ENCODE assay signal across 9 mouse cellular contexts in the genomic region with DNA sequence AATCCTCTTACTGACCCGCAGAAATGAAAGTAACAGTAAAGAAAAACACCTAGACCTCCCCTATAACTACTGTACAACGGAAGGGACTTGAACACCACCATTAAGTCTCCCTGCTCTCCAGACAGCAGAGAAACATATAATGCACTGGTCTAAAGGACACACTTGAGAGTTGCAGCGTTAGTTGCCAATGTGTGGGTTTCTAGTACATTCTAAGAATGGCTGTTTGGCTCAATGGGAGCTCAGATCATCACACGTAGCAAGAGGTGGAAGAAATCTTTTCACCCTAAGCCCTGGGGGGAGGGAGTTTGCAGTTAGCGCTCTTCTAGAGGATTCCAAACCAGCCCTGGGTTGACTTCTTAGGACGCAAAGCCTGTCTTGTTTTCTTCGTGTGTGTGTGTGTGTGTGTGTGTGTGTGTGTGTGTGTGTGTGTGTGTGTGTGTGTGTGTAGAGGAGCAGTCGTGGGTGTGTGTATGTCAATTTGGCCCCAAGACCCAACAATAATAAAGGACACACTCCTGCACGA. TPM values are rescaled to one million over a fixed set of nuclear protein-coding genes. Genes with fewer than 3 reads are reported as not detected.
DNase-seq lines count a peak whose midpoint lies in the region; ATAC-seq and TF ChIP-seq lines count a peak whose summit lies in the region.
"Had no signal": no experiment of that assay in that cellular context is flagged by ENCODE, and none has a peak within 500 bp of the region (broad histone marks: within the 10 kb centered on the region; RNA-seq: fewer than 3 reads in every experiment).

No protein-coding gene starts in this region.

- intact Hi-C loops in heart, postnatal 36 days (cut with DNase I): loop anchor here (10.0 kb wide), 1 partner anchor 359 kb away; no protein-coding TSS in a partner anchor
- intact Hi-C loops in gastrocnemius, postnatal 36 days (cut with DNase I): no loop called here

- no peak for ATAC-seq in forebrain, embryonic 15.5 days (replicated peaks)
- ATAC-seq in liver, embryonic 12.5 days: no peak

- H3K4me2 ChIP-seq in CH12.LX (ENCODE audit: insufficient read depth, low read depth, poor library complexity, severe bottlenecking): peak overlapping the region; percentile 63; the same call in 1 of the 2 replicates
- H3K4me2 ChIP-seq in forebrain, embryonic 15.5 days (replicated peaks): peak overlapping the region; percentile 92
- no peak overlapping the region; the same call in 1 of the 2 replicates for H3K4me2 ChIP-seq in liver, embryonic 12.5 days

- peaks cover 0 to 3% of the 10 kb centered on the region in 2 experiments; a peak in 1 of 4 replicates for H3K4me1 ChIP-seq in CH12.LX (ENCODE audit: control insufficient read depth in 1 of 2, insufficient read depth in 2 of 2)
- H3K4me1 ChIP-seq in forebrain, embryonic 15.5 days: peaks cover 42% of the 10 kb centered on the region
- peaks cover 20% of the 10 kb centered on the region; the same call in 1 of the 2 replicates for H3K4me1 ChIP-seq in liver, embryonic 12.5 days

- peak; percentile 84 for DNase-seq in heart, adult 11 months
- no peak for DNase-seq in heart, postnatal 36 days
- no peak for DNase-seq in CH12.LX (ENCODE audit: extremely low read depth)
- DNase-seq in urinary bladder, postnatal 36 days (ENCODE audit: low spot score in 2 of 2): no peak
- no peak for DNase-seq in gastrocnemius, postnatal 36 days
- DNase-seq in cerebellum, postnatal 36 days: no peak
- DNase-seq: kidney, adult 18-20 months had no signal

- dilution Hi-C loops in CH12.LX (cut with MboI; ENCODE audit: extremely low pct_ligation_motif_present, extremely low pct_unique_long_range_greater_than_20kb, low sequenced_read_pairs): no loop called here

- TF ChIP-seq POLR2A in CH12.LX (IDR thresholded peaks at IDR 0.05; ENCODE audit: low read depth, low read length): no peak

- no peak for TF ChIP-seq EP300 in CH12.LX (IDR thresholded peaks at IDR 0.05; ENCODE audit: low read length)

- no peaks in the 10 kb centered on the region for H3K36me3 ChIP-seq in CH12.LX (replicated peaks in 1 of 2; ENCODE audit: control insufficient read depth in 1 of 2, insufficient read depth in 1 of 2, low read length in 1 of 2)
- no peaks in the 10 kb centered on the region for H3K36me3 ChIP-seq in forebrain, embryonic 15.5 days
- H3K36me3 ChIP-seq in liver, embryonic 12.5 days: no peaks in the 10 kb centered on the region

- in situ Hi-C loops in CH12.LX (cut with MboI; ENCODE audit: low pct_ligation_motif_present, low pct_unique_long_range_greater_than_20kb, low sequenced_read_pairs): loop anchor here (25.0 kb wide), 1 partner anchor 302 kb away; no protein-coding TSS in a partner anchor

- no peaks in the 10 kb centered on the region for H3K79me2 ChIP-seq in CH12.LX (replicated peaks; ENCODE audit: control insufficient read depth, extremely low read depth, insufficient read depth, poor library complexity, severe bottlenecking)

- no peak overlapping the region for H3K9ac ChIP-seq in CH12.LX (ENCODE audit: insufficient read depth, low read depth)
- H3K9ac ChIP-seq in forebrain, embryonic 15.5 days (replicated peaks): 0 out of 2 replicates have a peak overlapping the region, but pooled peaks have one; percentile 84
- H3K9ac ChIP-seq in liver, embryonic 12.5 days: no peak overlapping the region

- H3K9me3 ChIP-seq in CH12.LX (replicated peaks; ENCODE audit: low read length): peaks cover 10% of the 10 kb centered on the region
- no peaks in the 10 kb centered on the region for H3K9me3 ChIP-seq in forebrain, embryonic 15.5 days
- no peaks in the 10 kb centered on the region for H3K9me3 ChIP-seq in liver, embryonic 12.5 days (replicated peaks)

- H3K27ac ChIP-seq in CH12.LX (ENCODE audit: insufficient read depth, low read depth): no peak overlapping the region
- H3K27ac ChIP-seq in forebrain, embryonic 15.5 days (replicated peaks): no peak overlapping the region
- no peak overlapping the region for H3K27ac ChIP-seq in liver, embryonic 12.5 days

- 4% methylated on average over 9 of the region's 9 CpGs for WGBS in forebrain, embryonic 15.5 days
- WGBS in liver, embryonic 12.5 days (ENCODE audit: insufficient replicate concordance): 3% methylated on average over 9 of the region's 9 CpGs

- no peak for TF ChIP-seq RAD21 in CH12.LX (IDR thresholded peaks at IDR 0.05; ENCODE audit: low read depth, low read length)

- TF ChIP-seq CTCF in CH12.LX (conservative IDR thresholded peaks at IDR 0.05 in 1 of 2, IDR thresholded peaks at IDR 0.05 in 1 of 2; ENCODE audit: low read depth in 2 of 2, low read length in 2 of 2): no peak

- H3K4me3 ChIP-seq in CH12.LX (replicated peaks in 1 of 3; ENCODE audit: low read depth in 2 of 3, low read length in 2 of 3, poor library complexity in 1 of 3): no peak overlapping the region
- H3K4me3 ChIP-seq in forebrain, embryonic 15.5 days: peak overlapping the region; percentile 71
- H3K4me3 ChIP-seq in liver, embryonic 12.5 days: peak overlapping the region; percentile 19

- peaks cover 49% of the 10 kb centered on the region for H3K27me3 ChIP-seq in CH12.LX (replicated peaks)
- peaks cover 61% of the 10 kb centered on the region for H3K27me3 ChIP-seq in forebrain, embryonic 15.5 days
- H3K27me3 ChIP-seq in liver, embryonic 12.5 days (replicated peaks): peaks cover 99% of the 10 kb centered on the region

TF ChIP-seq in CH12.LX, 34 proteins besides CTCF, POLR2A, EP300 and RAD21:
- TF ChIP-seq ETS1 (conservative IDR thresholded peaks at IDR 0.05; ENCODE audit: low read depth, low read length) (no peak), GABPA (IDR thresholded peaks at IDR 0.05; ENCODE audit: insufficient replicate concordance, low read depth, low read length) (no peak), SIN3A (IDR thresholded peaks at IDR 0.05; ENCODE audit: low read length) (no peak), USF1 (IDR thresholded peaks at IDR 0.05; ENCODE audit: low read depth, low read length) (no peak), NELFE (IDR thresholded peaks at IDR 0.05; ENCODE audit: low read depth, low read length) (no peak), NRF1 (IDR thresholded peaks at IDR 0.05; ENCODE audit: low read depth, low read length) (no peak)
TF ChIP-seq in CH12.LX: peak in this region for 0.

RNA-seq across cellular contexts. Expression of gene Mafb, which starts 2.7 kb away (rescaled TPM):
- total RNA-seq in heart, postnatal 36 days (2021): 10 to 100 TPM; 11.7 to 16.2 TPM
- total RNA-seq in CH12.LX (2012; rRNA removed) (0.04 TPM in 1 of 2 replicates, not detected in the other), CH12.LX (2014; rRNA removed) (0.08 and 0.17 TPM in 2 replicates)
- 0.33 and 0.47 TPM in 2 replicates for polyA plus RNA-seq in CH12.LX (2012; ENCODE audit: insufficient read length, low read depth)
- polyA plus RNA-seq in forebrain, embryonic 15.5 days (2015; fragmentation: Nextera tagmentation; extraction: Ambion mirVana): 13.5 and 16.2 TPM in 2 replicates
- 3.0 and 3.1 TPM in 2 replicates for polyA plus RNA-seq in liver, embryonic 12.5 days (2016; fragmentation: Nextera tagmentation; extraction: Ambion mirVana)
- total RNA-seq in gastrocnemius, postnatal 36 days (2021): 10 to 100 TPM; 20.6 to 34.2 TPM

RNA-seq across cellular contexts. Expression of gene Gm826, which starts 30.2 kb away (rescaled TPM):
- total RNA-seq in heart, postnatal 36 days (2021): 1 to 10 TPM; 7.1 to 8.8 TPM
- total RNA-seq in CH12.LX (2012; rRNA removed) (not detected in 2 replicates), CH12.LX (2014; rRNA removed) (0.32 TPM in 1 of 2 replicates, not detected in the other)
- polyA plus RNA-seq in CH12.LX (2012; ENCODE audit: insufficient read length, low read depth): not detected in 2 replicates
- 0.24 TPM in 2 replicates for polyA plus RNA-seq in forebrain, embryonic 15.5 days (2015; fragmentation: Nextera tagmentation; extraction: Ambion mirVana)
- 6.1 and 8.2 TPM in 2 replicates for polyA plus RNA-seq in liver, embryonic 12.5 days (2016; fragmentation: Nextera tagmentation; extraction: Ambion mirVana)
- total RNA-seq in gastrocnemius, postnatal 36 days (2021): 1 to 10 TPM; 3.0 to 3.4 TPM

Comparison
In these comparisons a context has a peak if more than half of its experiments do, and no peak if none do; other contexts are left out.
1. H3K4me3 ChIP-seq: peak in forebrain, embryonic 15.5 days (single experiment) and liver, embryonic 12.5 days (single experiment); none in CH12.LX (0 of 3).
2. RNA of gene Mafb, which starts 2.7 kb away (total RNA-seq): 20.6 to 34.2 TPM in gastrocnemius, postnatal 36 days and 11.7 to 16.2 TPM in heart, postnatal 36 days; 0.04 to 0.17 TPM in CH12.LX; every median in the first group is over 10 times any median in the second.